19 mouse cellular contexts compared by ENCODE assay signal in the genomic region with DNA sequence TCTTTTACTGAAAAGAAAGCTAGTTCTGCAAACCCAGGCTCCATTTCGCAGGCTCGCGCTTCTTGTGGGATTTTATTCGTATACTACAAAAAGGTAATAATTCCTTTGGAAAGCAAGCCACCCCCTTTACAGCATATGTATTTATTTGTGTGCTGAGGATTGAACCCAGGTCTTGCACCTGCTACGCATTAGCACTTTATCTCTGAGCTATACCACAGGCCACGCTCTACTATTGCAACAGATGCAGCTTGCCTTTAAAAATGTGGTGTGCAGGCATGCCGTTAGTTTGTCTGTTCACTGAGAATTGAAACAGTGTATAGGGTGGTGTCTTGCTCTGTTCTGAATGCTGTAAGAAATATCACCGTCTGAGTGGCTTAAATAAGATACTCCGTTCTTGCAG.
A peak's percentile ranks its signal among the peaks of the same experiment; 100 is the strongest.
DNase-seq lines count a peak whose midpoint lies in the region; ATAC-seq lines count a peak whose summit lies in the region.
"Had no signal": no experiment of that assay in that cellular context is flagged by ENCODE, and none has a peak within 500 bp of the region (broad histone marks: within the 10 kb centered on the region; RNA-seq: fewer than 3 reads in every experiment).

No protein-coding gene starts in this region.

- peaks cover 6% of the 10 kb centered on the region; the same call in 1 of the 2 replicates for H3K4me1 ChIP-seq in hindbrain, embryonic 12.5 days
- H3K4me1 ChIP-seq in hindbrain, embryonic 11.5 days (replicated peaks; ENCODE audit: control insufficient read depth, insufficient read depth, low read length): no peaks in the 10 kb centered on the region
- peaks cover 25% of the 10 kb centered on the region for H3K4me1 ChIP-seq in limb, embryonic 12.5 days (replicated peaks)
- peaks cover 27% of the 10 kb centered on the region for H3K4me1 ChIP-seq in limb, embryonic 10.5 days
- peaks cover 28% of the 10 kb centered on the region for H3K4me1 ChIP-seq in limb, embryonic 15.5 days

- no peak overlapping the region for H3K4me2 ChIP-seq in hindbrain, embryonic 12.5 days (replicated peaks)
- no peak overlapping the region for H3K4me2 ChIP-seq in hindbrain, embryonic 11.5 days (replicated peaks; ENCODE audit: low read depth, low read length)
- H3K4me2 ChIP-seq in limb, embryonic 12.5 days: peak overlapping the region; percentile 10; the same call in 1 of the 2 replicates
- H3K4me2 ChIP-seq in limb, embryonic 15.5 days: no peak overlapping the region
- H3K4me2 ChIP-seq: heart, embryonic 13.5 days had no signal

- H3K36me3 ChIP-seq in hindbrain, embryonic 12.5 days: no peaks in the 10 kb centered on the region
- H3K36me3 ChIP-seq in hindbrain, embryonic 11.5 days (ENCODE audit: control insufficient read depth, insufficient read depth, low read length): no peaks in the 10 kb centered on the region
- peaks cover 11% of the 10 kb centered on the region; the same call in 1 of the 2 replicates for H3K36me3 ChIP-seq in limb, embryonic 12.5 days
- peaks cover 28% of the 10 kb centered on the region for H3K36me3 ChIP-seq in limb, embryonic 10.5 days
- H3K36me3 ChIP-seq in limb, embryonic 15.5 days: no peaks in the 10 kb centered on the region
- H3K36me3 ChIP-seq: embryonic facial prominence, embryonic 10.5 days; heart, embryonic 13.5 days had no signal

- H3K27me3 ChIP-seq in hindbrain, embryonic 12.5 days: no peaks in the 10 kb centered on the region
- H3K27me3 ChIP-seq in hindbrain, embryonic 11.5 days (ENCODE audit: control insufficient read depth, insufficient read depth, low read length): no peaks in the 10 kb centered on the region
- H3K27me3 ChIP-seq in limb, embryonic 12.5 days: 0 out of 2 replicates have a peak, but pooled peaks cover 2% of the 10 kb centered on the region
- no peaks in the 10 kb centered on the region for H3K27me3 ChIP-seq in limb, embryonic 10.5 days (ENCODE audit: low read depth, poor library complexity, severe bottlenecking)
- no peaks in the 10 kb centered on the region for H3K27me3 ChIP-seq in limb, embryonic 15.5 days
- H3K27me3 ChIP-seq: CH12.LX, Patski had no signal

- 94% methylated on average over 9 of the region's 9 CpGs for WGBS in hindbrain, embryonic 12.5 days
- WGBS in hindbrain, embryonic 11.5 days: 94% methylated on average over 9 of the region's 9 CpGs
- 63% methylated on average over 9 of the region's 9 CpGs for whole genome bisulfite sequencing in limb, embryonic 12.5 days
- 84% methylated on average over 9 of the region's 9 CpGs for WGBS in limb, embryonic 10.5 days
- 54% methylated on average over 9 of the region's 9 CpGs for WGBS in limb, embryonic 15.5 days

- H3K9ac ChIP-seq in hindbrain, embryonic 12.5 days: no peak overlapping the region
- H3K9ac ChIP-seq in hindbrain, embryonic 11.5 days (ENCODE audit: low read depth, low read length): no peak overlapping the region
- no peak overlapping the region for H3K9ac ChIP-seq in limb, embryonic 12.5 days (replicated peaks)
- H3K9ac ChIP-seq in limb, embryonic 15.5 days: no peak overlapping the region
- H3K9ac ChIP-seq: heart, embryonic 13.5 days had no signal

- ATAC-seq in hindbrain, embryonic 12.5 days (ENCODE audit: low FRiP score): no peak
- no peak for ATAC-seq in hindbrain, embryonic 11.5 days (ENCODE audit: low FRiP score)
- no peak for ATAC-seq in limb, embryonic 12.5 days (ENCODE audit: insufficient number of reproducible peaks, insufficient read depth, low FRiP score, low TSS enrichment, low read depth)
- no peak for ATAC-seq in limb, embryonic 15.5 days (ENCODE audit: insufficient number of reproducible peaks, low FRiP score, low TSS enrichment, low read depth)
- ATAC-seq: activated CD4-positive, CD25-positive, alpha-beta regulatory T cell, adult 4 months; forebrain, embryonic 14.5 days; Patski had no signal

- H3K27ac ChIP-seq in hindbrain, embryonic 12.5 days: peak overlapping the region; percentile 24; the same call in 1 of the 2 replicates
- H3K27ac ChIP-seq in hindbrain, embryonic 11.5 days (ENCODE audit: low read depth, low read length): no peak overlapping the region
- 0 out of 2 replicates have a peak overlapping the region, but pooled peaks have one; percentile 23 for H3K27ac ChIP-seq in limb, embryonic 12.5 days
- H3K27ac ChIP-seq in limb, embryonic 10.5 days: no peak overlapping the region
- peak overlapping the region; percentile 27; the same call in 1 of the 2 replicates for H3K27ac ChIP-seq in limb, embryonic 15.5 days
- H3K27ac ChIP-seq: embryonic facial prominence, embryonic 10.5 days; heart, embryonic 13.5 days had no signal

- H3K9me3 ChIP-seq in hindbrain, embryonic 12.5 days (replicated peaks): no peaks in the 10 kb centered on the region
- H3K9me3 ChIP-seq in hindbrain, embryonic 11.5 days (ENCODE audit: control insufficient read depth, low read length): no peaks in the 10 kb centered on the region
- no peaks in the 10 kb centered on the region for H3K9me3 ChIP-seq in limb, embryonic 12.5 days
- H3K9me3 ChIP-seq in limb, embryonic 10.5 days (replicated peaks): no peaks in the 10 kb centered on the region
- H3K9me3 ChIP-seq in limb, embryonic 15.5 days: no peaks in the 10 kb centered on the region
- H3K9me3 ChIP-seq: embryonic facial prominence, embryonic 10.5 days; heart, embryonic 13.5 days had no signal

- no peak for DNase-seq in hindbrain, embryonic 11.5 days (ENCODE audit: low spot score)
- DNase-seq in limb, embryonic 10.5 days (ENCODE audit: low spot score): no peak
- peak; percentile 16 for DNase-seq in 416B (ENCODE audit: low read depth)
- DNase-seq in c-Kit-positive CD71-positive TER-119-positive erythroid progenitor cells, embryonic 14.5 days (ENCODE audit: low spot score): no peak
- DNase-seq: adrenal gland, postnatal 25 days; cerebellum, adult 2 months; cerebellum, postnatal 10 days; gastrocnemius, postnatal 36 days; heart, adult 11 months; heart, postnatal 36 days had no signal

- H3K4me3 ChIP-seq in hindbrain, embryonic 12.5 days: no peak overlapping the region
- no peak overlapping the region for H3K4me3 ChIP-seq in hindbrain, embryonic 11.5 days (ENCODE audit: low read depth, low read length)
- H3K4me3 ChIP-seq in limb, embryonic 12.5 days (replicated peaks): no peak overlapping the region
- H3K4me3 ChIP-seq in limb, embryonic 10.5 days: no peak overlapping the region
- no peak overlapping the region for H3K4me3 ChIP-seq in limb, embryonic 15.5 days
- H3K4me3 ChIP-seq: embryonic facial prominence, embryonic 10.5 days; heart, embryonic 13.5 days had no signal

Comparison
In these comparisons a context has a peak if more than half of its experiments do, and no peak if none do; other contexts are left out.
1. H3K27ac ChIP-seq: peak in hindbrain, embryonic 12.5 days (single experiment), limb, embryonic 12.5 days (single experiment) and limb, embryonic 15.5 days (single experiment); none in hindbrain, embryonic 11.5 days (single experiment) and limb, embryonic 10.5 days (single experiment).